Mouse (Mus musculus) kidney, adult 11 months (tissue): ENCODE results near the gene Aldh3b2.

Experiments
- DNase-seq: peaks from one replicate; pipeline ENCODE4 v3.0.0; 2022

Gene Aldh3b2

GRCm38 (mm10) chr19:4015635-4016034 lies 43.5 kb downstream of the Aldh3b2 start:
- no peak for DNase-seq

- no peak for DNase-seq
Measured at GRCm38 (mm10) chr19:4017921-4018587, 45.9 kb downstream of the Aldh3b2 start.

- peak; percentile 84 for DNase-seq
Measured at GRCm38 (mm10) chr19:4018743-4019583, 46.8 kb downstream of the Aldh3b2 start.

GRCm38 (mm10) chr19:4023185-4023584 lies 51.1 kb downstream of the Aldh3b2 start:
- DNase-seq, result no peak

- no peak for DNase-seq
Measured at GRCm38 (mm10) chr19:4027576-4027975, 55.4 kb downstream of the Aldh3b2 start.
